Mouse (Mus musculus): ENCODE data around the gene Zmym2.

- no peak for TF ChIP-seq CTCF (IDR thresholded peaks at IDR 0.05; ENCODE audit: low read depth)
- no peak for TF ChIP-seq EP300 (IDR thresholded peaks at IDR 0.05; ENCODE audit: low read depth)
Measured at GRCm38 (mm10) chr14:56894417-56894816, 8.0 kb downstream of the Zmym2 start.
